Mouse (Mus musculus) midbrain, postnatal 0 days (tissue): ENCODE data around the gene Atp6v0c. TPM values are rescaled to one million over a fixed set of nuclear protein-coding genes. Genes with fewer than 3 reads are reported as not detected.
"Not testable (repeated sequence)": the region's sequence is repeated elsewhere in the genome, so short reads cannot be mapped to it uniquely, and the experiment has no call there.

Source experiments
- ATAC-seq: fragments of 200-750 bp; cut with Nextera tagmentation; 2 replicates; pipeline ENCODE4 v1.8.0; 2017; ENCODE audit warnings: moderate number of reproducible peaks, mild to moderate bottlenecking, moderate TSS enrichment, moderate library complexity; ENCODE audit not compliant: low FRiP score
- DNase-seq: peaks from one replicate; pipeline ENCODE4 v3.0.0-alpha.2; 2015; ENCODE audit warnings: low spot score
- H3K27ac ChIP-seq: fragments of 300-500 bp; sonication (generic); 2 replicates; pipeline ENCODE4 v1.5.1; 2014; ENCODE audit warnings: low read depth, mild to moderate bottlenecking, low read length, mixed read lengths
- H3K27me3 ChIP-seq: fragments of 300-500 bp; sonication (generic); 2 replicates; pipeline ENCODE4 v1.6.1; 2014; ENCODE audit warnings: low read length, control low read depth, mixed read lengths; ENCODE audit not compliant: insufficient read depth
- H3K36me3 ChIP-seq: fragments of 300-500 bp; sonication (generic); 2 replicates; pipeline ENCODE4 v1.6.1; 2014; ENCODE audit warnings: low read length, control low read depth, mixed read lengths; ENCODE audit not compliant: insufficient read depth
- H3K4me1 ChIP-seq: fragments of 300-500 bp; sonication (generic); 2 replicates; pipeline ENCODE4 v1.6.1; 2014; ENCODE audit warnings: mild to moderate bottlenecking, control low read depth, antibody characterized with exemption, low read length, mixed read lengths; ENCODE audit not compliant: insufficient read depth
- H3K4me2 ChIP-seq: fragments of 300-500 bp; sonication (generic); 2 replicates; pipeline ENCODE4 v1.6.1; 2014; ENCODE audit warnings: low read depth, mild to moderate bottlenecking, low read length, mixed read lengths; ENCODE audit not compliant: poor library complexity, severe bottlenecking
- H3K4me3 ChIP-seq: fragments of 300-500 bp; sonication (generic); 2 replicates; pipeline ENCODE4 v1.5.1; 2014; ENCODE audit warnings: low read depth, mild to moderate bottlenecking, low read length, moderate library complexity
- H3K9ac ChIP-seq: fragments of 300-500 bp; sonication (generic); replicated peaks from 2 replicates; pipeline ENCODE4 v1.6.1; 2014; ENCODE audit warnings: mild to moderate bottlenecking, low read length, moderate library complexity, mixed read lengths; ENCODE audit not compliant: poor library complexity, severe bottlenecking
- H3K9me3 ChIP-seq: fragments of 300-500 bp; sonication (generic); 2 replicates; pipeline ENCODE4 v1.6.1; 2016; ENCODE audit warnings: low read length, control low read depth
- CTCF ChIP-seq: IDR thresholded peaks from 2 replicates; pipeline ENCODE4 v1.5.1; 2016; ENCODE audit warnings: antibody characterized with exemption, mild to moderate bottlenecking
- WGBS: fragments of 180-500 bp; shearing (Covaris S2); extraction: QIAGEN DNeasy Blood & Tissue Kit; methylation state at CpG from one replicate; pipeline ENCODE4 v1.1.7; 2014; 5-methylcytosine and 5-hydroxymethylcytosine counted together
- polyA plus RNA-seq: library from polyadenylated mRNA; unstranded; fragments of >200 nt; fragmentation: Nextera tagmentation; extraction: Ambion mirVana; gene quantifications from 2 replicates; pipeline ENCODE4 v1.2.1, GENCODE M21; 2015
- total RNA-seq: library from RNA; depleted of rRNA; stranded (reverse); fragments of >200 nt; gene quantifications from 2 replicates; pipeline ENCODE4 v1.2.3, GENCODE M21; 2014

The Atp6v0c gene
- total and polyA plus RNA-seq, 2 experiments from 2014 or later, result 771 to 2,426 TPM

DNA sequence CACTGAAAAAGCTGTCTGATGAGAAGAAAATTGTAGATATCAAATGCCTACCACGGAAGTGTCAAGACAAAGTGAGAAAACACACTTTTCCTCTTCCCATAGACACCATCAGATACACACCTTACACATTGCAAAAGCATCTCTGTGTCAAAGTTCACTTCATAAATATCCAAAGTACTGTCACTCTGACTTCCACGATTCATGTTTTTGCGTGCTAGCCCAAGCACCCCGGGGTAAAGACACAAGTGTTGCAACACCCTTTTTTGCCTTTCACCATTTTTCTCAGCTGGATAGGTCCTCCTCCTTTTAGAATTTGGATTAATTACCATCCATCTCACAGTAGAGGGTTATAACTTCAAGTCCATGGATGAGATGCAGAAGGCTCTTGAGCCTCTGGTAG, 29.5 kb downstream of the Atp6v0c start:
- H3K27ac ChIP-seq, result no peak overlapping the region
- H3K4me2 ChIP-seq, result peak overlapping the region; percentile 97
- WGBS, result 90% methylated on average over 4 of the region's 4 CpGs
- no peak for TF ChIP-seq CTCF
- DNase-seq, result no peak
- H3K27me3 ChIP-seq, result no peaks in the 10 kb centered on the region
- no peaks in the 10 kb centered on the region for H3K36me3 ChIP-seq
- ATAC-seq, result no peak
- H3K9me3 ChIP-seq, result no peaks in the 10 kb centered on the region
- H3K4me1 ChIP-seq, result peaks cover 12% of the 10 kb centered on the region
- peak overlapping the region; percentile 98 for H3K4me3 ChIP-seq
- 0 out of 2 replicates have a peak overlapping the region, but pooled peaks have one; percentile 90 for H3K9ac ChIP-seq

DNA sequence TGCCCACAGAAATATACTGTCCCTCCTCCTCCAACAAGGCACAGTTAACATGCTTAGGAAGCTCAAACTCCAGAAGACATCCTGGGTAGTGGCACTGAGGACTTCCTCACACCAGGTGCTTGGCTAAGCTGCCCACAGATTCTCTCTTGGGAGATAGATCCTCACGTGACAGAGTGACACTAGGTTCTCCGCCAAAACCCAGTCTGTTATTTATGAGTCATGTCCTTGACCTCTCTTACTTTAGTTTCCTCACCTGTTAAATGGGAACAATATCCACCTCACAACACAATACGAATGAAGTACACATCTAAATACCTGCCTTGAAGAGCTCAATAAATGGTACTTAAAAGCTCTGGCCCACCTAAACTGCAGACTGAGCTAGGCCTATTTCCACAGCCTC, 30.2 kb downstream of the Atp6v0c start:
- no peak overlapping the region for H3K9ac ChIP-seq
- no peaks in the 10 kb centered on the region for H3K9me3 ChIP-seq
- H3K27me3 ChIP-seq, result no peaks in the 10 kb centered on the region
- no peak overlapping the region for H3K27ac ChIP-seq
- 83% methylated on average over 3 of the region's 3 CpGs for WGBS
- TF ChIP-seq CTCF, result no peak
- H3K36me3 ChIP-seq, result no peaks in the 10 kb centered on the region
- H3K4me1 ChIP-seq, result peaks cover 12% of the 10 kb centered on the region
- no peak for ATAC-seq
- H3K4me2 ChIP-seq, result no peak overlapping the region
- H3K4me3 ChIP-seq, result no peak overlapping the region
- no peak for DNase-seq

DNA sequence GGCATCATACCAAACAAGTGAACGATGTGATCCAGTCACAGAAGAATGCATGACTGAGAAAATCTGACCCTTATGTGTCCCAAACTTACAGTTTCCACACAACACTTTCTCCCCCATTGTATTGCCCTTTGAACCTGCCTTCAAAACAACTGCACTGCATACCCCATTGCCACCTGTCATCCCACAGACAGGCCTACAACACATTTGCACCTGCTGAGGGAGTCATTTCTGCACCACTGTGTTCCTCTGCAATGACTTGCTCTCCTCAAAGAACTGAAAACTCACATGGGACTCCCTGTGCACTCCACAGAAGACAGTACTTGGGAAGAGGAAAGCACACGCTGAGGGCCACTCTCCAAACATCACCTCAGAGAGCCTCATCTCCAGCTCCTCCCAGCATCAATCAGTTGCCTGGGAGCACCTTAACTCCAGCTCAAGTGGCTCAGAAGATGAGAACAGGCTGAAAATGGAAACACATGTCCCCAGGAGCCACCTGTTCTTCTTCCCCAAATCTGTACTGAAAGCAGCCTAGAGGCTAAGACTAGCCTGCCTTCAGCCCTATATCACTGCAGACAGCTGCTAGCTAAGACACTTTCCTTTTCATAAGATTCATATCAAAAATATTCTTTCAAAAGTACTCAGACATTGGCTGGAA, 32.1 kb downstream of the Atp6v0c start:
- no peak overlapping the region for H3K4me3 ChIP-seq
- no peak overlapping the region for H3K9ac ChIP-seq

DNA sequence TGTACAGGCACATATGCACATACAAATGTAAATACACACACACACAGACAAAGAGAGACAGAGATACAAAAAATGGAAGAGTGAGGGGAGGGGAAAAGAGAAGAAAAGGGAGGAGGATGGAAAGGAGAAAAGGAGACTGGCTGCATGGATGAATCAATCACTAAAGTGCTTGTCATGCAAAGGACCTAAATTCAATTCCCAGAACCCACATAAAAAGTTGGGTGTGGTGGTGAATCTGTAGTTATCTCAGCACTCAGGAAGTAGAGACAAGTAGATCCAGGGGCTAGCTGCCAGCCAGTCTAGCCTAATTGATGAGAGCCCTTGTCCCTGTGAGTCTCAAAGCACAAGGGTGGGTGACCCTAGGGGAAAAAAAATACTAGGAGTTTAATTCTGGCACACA, 35.4 kb downstream of the Atp6v0c start:
- H3K36me3 ChIP-seq, result no peaks in the 10 kb centered on the region
- H3K4me2 ChIP-seq, result no peak overlapping the region
- DNase-seq (no peak), ATAC-seq (no peak)
- H3K27ac ChIP-seq, result no peak overlapping the region
- TF ChIP-seq CTCF, result no peak
- H3K9me3 ChIP-seq, result no peaks in the 10 kb centered on the region
- no peaks in the 10 kb centered on the region for H3K4me1 ChIP-seq
- no peak overlapping the region for H3K4me3 ChIP-seq
- H3K27me3 ChIP-seq, result no peaks in the 10 kb centered on the region
- no peak overlapping the region for H3K9ac ChIP-seq

More for the DNA sequence above, 32.1 kb downstream of the Atp6v0c start:
- ATAC-seq (no peak), DNase-seq (no peak)
- Histone ChIP-seq H3K4me2 (no peak overlapping the region), H3K9me3 (no peaks in the 10 kb centered on the region), H3K27me3 (no peaks in the 10 kb centered on the region), H3K27ac (no peak overlapping the region), H3K36me3 (no peaks in the 10 kb centered on the region), H3K4me1 (peaks cover 10% of the 10 kb centered on the region)
- TF ChIP-seq CTCF, result no peak
- WGBS, result 72% methylated on average over 2 of the region's 2 CpGs

DNA sequence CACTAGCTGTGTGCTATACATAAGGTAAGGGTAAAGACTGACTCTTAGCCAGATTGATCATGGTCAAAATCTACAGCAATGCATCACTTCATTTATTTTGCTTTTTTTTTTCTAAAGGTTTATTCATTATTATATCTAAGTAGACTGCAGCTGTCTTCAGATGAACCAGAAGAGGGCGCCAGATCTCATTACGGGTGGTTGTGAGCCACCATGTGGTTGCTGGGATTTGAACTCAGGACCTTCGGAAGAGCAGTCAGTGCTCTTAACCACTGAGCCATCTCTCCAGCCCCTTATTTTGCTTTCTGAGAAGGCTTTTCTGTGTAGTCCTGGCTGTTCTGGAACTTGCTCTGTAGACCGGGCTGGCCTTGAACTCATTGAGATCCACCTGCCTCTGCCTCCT, 36.6 kb downstream of the Atp6v0c start:
- H3K4me2 ChIP-seq, ATAC-seq, H3K36me3 ChIP-seq, H3K27me3 ChIP-seq, H3K9me3 ChIP-seq, H3K4me1 ChIP-seq, H3K9ac ChIP-seq, H3K27ac ChIP-seq, H3K4me3 ChIP-seq, DNase-seq: not testable (repeated sequence)
- 82% methylated on average over 4 of the region's 4 CpGs for WGBS

DNA sequence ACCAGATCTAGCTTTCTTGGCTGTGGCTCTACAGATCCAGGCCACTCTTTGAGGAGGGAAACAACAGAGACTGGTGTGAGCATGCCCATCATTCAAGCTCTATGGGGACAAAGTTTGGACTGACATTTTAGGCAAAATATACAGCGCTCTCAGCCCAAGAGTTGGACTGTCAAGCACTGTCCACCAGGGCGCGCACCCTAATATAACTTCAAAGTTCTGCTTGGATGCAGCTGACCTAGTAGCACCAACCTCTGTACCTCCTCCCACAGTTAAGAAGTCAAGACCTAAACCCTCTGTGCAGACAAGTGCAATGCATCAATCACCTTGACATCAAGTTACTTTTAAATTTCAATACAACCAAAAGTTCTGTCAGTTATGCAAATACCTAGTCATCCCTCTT, 37.9 kb downstream of the Atp6v0c start:
- Histone ChIP-seq H3K9me3 (no peaks in the 10 kb centered on the region), H3K27ac (no peak overlapping the region), H3K4me3 (no peak overlapping the region), H3K4me1 (no peaks in the 10 kb centered on the region), H3K36me3 (no peaks in the 10 kb centered on the region), H3K9ac (no peak overlapping the region), H3K4me2 (no peak overlapping the region), H3K27me3 (no peaks in the 10 kb centered on the region)
- WGBS, result 92% methylated on average over 3 of the region's 3 CpGs
- ATAC-seq, result no peak
- TF ChIP-seq CTCF, result peak; percentile 8; the same call in 1 of the 2 replicates
- DNase-seq, result no peak

DNA sequence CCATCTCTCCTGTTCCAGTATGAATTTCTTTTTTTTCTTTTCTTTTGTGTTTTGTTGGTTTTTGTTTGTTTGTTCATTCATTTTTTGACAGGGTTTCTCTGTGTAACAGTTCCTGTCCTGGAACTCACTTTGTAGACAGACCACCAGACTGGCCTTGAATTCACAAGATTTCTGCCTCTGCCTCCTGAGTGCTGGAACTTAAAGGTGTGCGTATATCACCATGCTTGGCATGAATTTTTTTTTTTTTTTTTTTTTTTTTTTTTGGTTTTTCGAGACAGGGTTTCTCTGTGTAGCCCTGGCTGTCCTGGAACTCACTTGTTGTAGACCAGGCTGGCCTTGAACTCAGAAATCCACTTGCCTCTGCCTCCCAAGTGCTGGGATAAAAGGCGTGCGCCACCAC, 40.3 kb downstream of the Atp6v0c start:
- not testable (repeated sequence) for H3K36me3 ChIP-seq

More for the DNA sequence above, 40.3 kb downstream of the Atp6v0c start:
- not testable (repeated sequence) for H3K4me2 ChIP-seq, DNase-seq, H3K27me3 ChIP-seq, H3K9ac ChIP-seq, H3K4me1 ChIP-seq, H3K9me3 ChIP-seq, H3K27ac ChIP-seq, H3K4me3 ChIP-seq, ATAC-seq
- WGBS, result 95% methylated on average over 4 of the region's 4 CpGs
